Mouse (Mus musculus) T-cell, adult 66 days (primary cell): ENCODE data around the gene Cntn5. TPM values are rescaled to one million over a fixed set of nuclear protein-coding genes. Genes with fewer than 3 reads are reported as not detected.

ENCODE experiments used
- total RNA-seq, 2 experiments: library from RNA; stranded (reverse); gene quantifications; 3 replicates in 1 of 2; 4 replicates in 1 of 2; pipeline ENCODE4 v1.2.4; 2023

Cntn5 gene
- total RNA-seq, result not detected

GRCm38 (mm10) chr9:10904616-10905363 is at the start of gene Cntn5:
Gene Cntn5 (minus strand): TSS chr9:10904775.

